Mouse (Mus musculus): ENCODE results near the gene Degs2. TPM values are rescaled to one million over a fixed set of nuclear protein-coding genes. Genes with fewer than 3 reads are reported as not detected.

Gene Degs2
- total RNA-seq, 2 experiments from 2014 or later: 0.94 to 1.4 TPM

GRCm38 (mm10) chr12:108672908-108673307 is 29.2 kb downstream of the Degs2 start:
- DNase-seq (ENCODE audit: low spot score in 2 of 2): no peak
- intact Hi-C loops (cut with DNase I): loop anchor here (5.0 kb wide), 2 partner anchors 66 to 116 kb away; no protein-coding TSS in a partner anchor

GRCm38 (mm10) chr12:108671541-108671940 is 30.6 kb downstream of the Degs2 start:
- DNase-seq (ENCODE audit: low spot score in 2 of 2): no peak
- intact Hi-C loops (cut with DNase I): loop anchor here (5.0 kb wide), 2 partner anchors 64 to 114 kb away; no protein-coding TSS in a partner anchor

DNA sequence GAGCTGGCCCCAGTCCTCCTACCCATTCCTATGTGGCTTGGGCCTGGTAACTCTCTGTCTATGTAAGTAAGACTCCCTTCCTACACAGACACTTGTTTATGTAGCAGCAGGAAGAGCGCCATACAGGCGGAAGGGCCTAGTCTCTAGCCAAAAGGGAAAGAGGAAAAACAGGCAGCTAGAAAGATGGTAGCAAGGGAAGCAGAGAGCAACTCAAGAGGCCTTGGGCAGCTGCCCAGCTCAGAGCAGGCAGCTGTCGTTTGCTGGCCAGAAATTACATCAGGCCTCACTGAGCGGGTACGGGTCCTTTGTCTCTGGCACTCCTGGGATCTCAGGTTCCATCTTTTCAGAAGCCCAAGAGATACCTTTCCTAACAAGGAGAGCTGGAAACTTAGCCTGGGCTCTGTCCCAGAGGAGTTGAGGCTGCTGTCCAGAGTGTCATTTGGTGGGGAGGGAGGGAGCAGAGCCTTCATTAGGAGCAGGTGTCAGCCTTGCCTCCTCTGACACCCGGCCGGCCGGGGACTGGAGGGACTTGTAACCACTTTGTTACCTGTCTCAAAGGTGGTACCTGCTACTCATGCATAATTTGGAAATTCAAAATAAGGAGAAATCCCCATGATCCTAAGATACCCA is 33.4 kb downstream of the Degs2 start:
- intact Hi-C loops (cut with DNase I): no loop called here
- no peak for DNase-seq (ENCODE audit: low spot score in 2 of 2)

GRCm38 (mm10) chr12:108657350-108657749 is 44.8 kb downstream of the Degs2 start:
- intact Hi-C loops (cut with DNase I): no loop called here

GRCm38 (mm10) chr12:108653358-108654335 is 48.5 kb downstream of the Degs2 start:
- intact Hi-C loops (cut with DNase I): no loop called here
- no peak for DNase-seq (ENCODE audit: low spot score in 2 of 2)

More at GRCm38 (mm10) chr12:108657350-108657749, 44.8 kb downstream of the Degs2 start:
- no peak for DNase-seq (ENCODE audit: low spot score in 2 of 2)

DNA sequence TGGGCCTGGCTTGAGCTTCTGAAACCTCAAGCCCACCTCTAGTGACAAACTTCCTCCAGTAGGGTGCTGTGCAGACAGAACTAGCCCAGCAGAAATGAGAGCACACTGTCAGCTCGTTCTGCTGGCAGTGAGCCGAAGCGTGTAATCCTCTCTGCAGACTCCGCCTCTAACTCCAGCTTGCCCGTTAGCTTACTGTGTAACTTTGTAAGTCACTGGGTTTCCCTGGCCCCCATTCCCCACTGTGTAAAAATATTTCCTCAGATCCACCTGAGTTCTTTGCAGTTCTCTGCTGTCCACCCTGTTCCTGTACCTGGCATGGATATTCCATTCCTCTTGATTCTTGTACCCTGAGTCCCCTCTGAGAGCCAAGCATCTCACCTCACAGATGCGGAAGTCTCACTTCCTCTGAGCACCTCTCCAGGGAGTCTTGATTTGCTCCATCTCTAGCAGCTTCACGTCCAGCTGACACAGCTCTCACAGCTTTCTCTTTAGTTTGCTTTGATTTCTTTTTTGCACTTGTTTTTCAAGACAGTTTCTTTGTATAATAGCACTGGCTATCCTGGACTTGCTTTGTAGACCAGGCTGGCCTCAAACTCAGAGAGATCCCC is 51.0 kb downstream of the Degs2 start:
- intact Hi-C loops (cut with DNase I): no loop called here
- peak; percentile 48 to 60 for DNase-seq (ENCODE audit: low spot score in 2 of 2)

DNA sequence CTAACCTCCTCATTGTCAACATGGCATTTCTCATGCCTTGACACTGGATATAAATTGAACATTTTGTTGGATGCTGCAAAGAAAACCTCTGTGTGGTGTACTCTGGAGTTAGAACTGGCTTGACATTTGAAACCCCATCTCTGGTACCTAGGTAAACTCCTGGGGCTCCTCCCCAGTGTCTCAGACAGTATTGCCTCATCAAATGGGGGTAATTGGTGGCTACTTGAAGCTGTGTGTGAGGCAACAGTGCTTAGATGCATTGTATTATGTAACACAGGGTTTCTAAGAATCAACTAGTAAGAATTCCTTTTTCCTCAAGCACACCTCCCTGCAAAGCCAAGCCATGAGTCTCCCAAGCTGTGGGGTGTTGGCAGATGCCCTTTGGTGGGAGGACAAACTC is 54.3 kb downstream of the Degs2 start:
- intact Hi-C loops (cut with DNase I): no loop called here
- no peak for DNase-seq (ENCODE audit: low spot score in 2 of 2)

- no peak for DNase-seq (ENCODE audit: low spot score in 2 of 2)
- intact Hi-C loops (cut with DNase I): no loop called here
Observed at GRCm38 (mm10) chr12:108646234-108646633, 55.9 kb downstream of the Degs2 start.

DNA sequence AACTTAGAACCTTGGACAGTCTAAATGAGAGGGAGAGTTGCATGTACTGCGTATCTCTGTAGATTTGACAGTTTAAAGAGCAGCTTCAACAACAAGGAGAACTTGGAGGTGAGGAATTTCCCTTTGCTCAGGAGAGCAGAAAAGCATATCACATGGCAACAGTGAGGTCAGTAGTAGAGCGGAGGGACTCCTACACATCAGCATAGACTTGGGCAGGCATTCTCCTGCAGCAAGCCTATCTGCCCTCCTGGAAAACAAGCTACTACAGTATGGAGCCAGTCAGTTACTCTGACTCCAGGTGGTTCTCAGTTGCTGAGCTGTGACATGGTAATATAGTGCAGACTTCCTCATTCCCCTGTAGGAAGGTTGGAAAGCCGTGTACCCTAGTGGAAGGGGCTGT is 60.1 kb downstream of the Degs2 start:
- intact Hi-C loops (cut with DNase I): no loop called here
- DNase-seq (ENCODE audit: low spot score in 2 of 2): no peak

GRCm38 (mm10) chr12:108639126-108639525 is 63.0 kb downstream of the Degs2 start:
- no peak for DNase-seq (ENCODE audit: low spot score in 2 of 2)
- intact Hi-C loops (cut with DNase I): no loop called here

DNA sequence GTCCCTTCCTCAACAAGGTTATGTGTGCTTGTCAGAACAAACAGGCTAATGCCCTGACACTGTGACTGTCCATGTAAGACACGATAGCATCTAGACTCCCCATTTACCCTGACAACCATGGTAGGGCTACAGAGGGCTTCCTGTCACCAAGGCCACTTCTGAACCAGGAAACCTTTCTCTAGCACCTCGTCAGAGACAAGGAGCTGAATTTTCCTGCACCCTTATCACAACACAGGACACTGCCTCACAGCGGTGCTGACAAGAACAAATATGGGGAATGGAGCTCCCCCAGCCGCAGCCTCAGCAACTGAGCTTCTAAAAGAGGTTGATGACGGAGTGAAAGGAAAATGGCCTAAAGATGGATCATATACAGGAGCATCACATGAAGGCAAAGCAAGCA is 64.7 kb downstream of the Degs2 start:
- intact Hi-C loops (cut with DNase I): no loop called here
- DNase-seq (ENCODE audit: low spot score in 2 of 2): no peak

- intact Hi-C loops (cut with DNase I): no loop called here
- DNase-seq (ENCODE audit: low spot score in 2 of 2): no peak
Observed at GRCm38 (mm10) chr12:108635501-108635900, 66.6 kb downstream of the Degs2 start.

DNA sequence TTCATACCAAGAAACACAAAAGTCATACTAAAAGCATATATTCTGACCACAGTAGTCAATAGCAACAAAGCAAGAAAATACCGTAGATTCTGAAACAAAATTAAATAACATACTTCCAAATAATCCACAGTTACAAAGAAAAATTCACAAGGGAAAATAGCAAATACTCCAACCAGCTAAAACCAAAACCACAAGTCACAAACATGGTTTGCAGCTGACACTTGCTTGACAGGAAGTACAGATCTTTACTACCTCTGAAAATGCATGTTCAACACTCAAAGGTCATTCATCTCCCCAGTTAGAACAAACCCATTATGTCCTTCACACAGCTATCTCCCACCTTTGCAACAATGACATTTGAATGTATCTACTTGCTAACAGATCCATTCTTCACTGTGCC is 68.1 kb downstream of the Degs2 start:
- intact Hi-C loops (cut with DNase I): no loop called here
- no peak for DNase-seq (ENCODE audit: low spot score in 2 of 2)

- intact Hi-C loops (cut with DNase I): no loop called here
- no peak for DNase-seq (ENCODE audit: low spot score in 2 of 2)
Observed at GRCm38 (mm10) chr12:108632501-108632900, 69.6 kb downstream of the Degs2 start.

DNA sequence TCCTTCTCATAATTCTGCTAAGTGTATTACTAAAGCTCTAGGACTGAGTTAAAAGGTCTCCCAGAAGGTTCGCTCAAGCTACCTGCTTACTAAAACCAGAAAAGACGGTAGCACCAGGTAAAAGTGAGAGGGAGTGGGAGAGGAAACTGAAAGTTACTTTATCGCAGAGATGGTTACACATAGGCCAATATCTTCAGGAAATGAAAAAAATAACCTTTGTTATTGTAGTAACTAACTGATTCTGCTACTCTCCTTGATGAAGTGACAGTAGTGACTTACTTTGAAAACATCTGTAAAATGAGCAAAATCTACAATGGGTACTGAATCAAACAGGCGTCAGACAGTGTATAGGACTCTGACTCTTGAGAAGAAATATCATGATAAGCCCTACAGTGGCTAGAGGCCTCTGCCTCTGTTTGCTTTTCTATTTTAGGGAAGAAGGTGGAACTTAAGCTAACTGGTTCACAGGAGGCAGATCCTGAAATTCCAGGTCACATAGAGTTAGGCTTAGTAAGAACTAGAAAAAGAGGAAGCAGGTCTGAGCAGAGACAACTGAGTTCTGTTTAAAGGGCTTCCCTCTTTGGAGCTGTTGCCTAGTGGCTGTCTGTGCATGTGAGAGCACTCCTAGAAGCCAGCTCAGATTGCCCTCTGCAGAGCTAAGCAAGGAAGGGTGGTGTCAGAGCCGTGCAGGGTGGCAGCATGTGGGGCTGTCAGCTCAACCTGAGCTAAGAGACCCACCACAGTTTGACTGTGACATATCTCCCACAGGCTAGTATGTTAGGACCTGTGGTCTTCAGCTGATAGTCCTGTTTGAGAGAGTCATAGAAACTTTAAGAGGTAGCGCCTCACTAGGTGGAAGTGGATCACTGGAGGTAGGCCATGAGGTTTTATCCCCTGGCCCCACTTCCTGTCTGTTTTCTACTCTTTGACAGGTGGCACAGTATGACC is 71.1 kb downstream of the Degs2 start:
- intact Hi-C loops (cut with DNase I): no loop called here
- DNase-seq (ENCODE audit: low spot score in 2 of 2): no peak

GRCm38 (mm10) chr12:108629556-108629955 is 72.6 kb downstream of the Degs2 start:
- intact Hi-C loops (cut with DNase I): no loop called here
- DNase-seq (ENCODE audit: low spot score in 2 of 2): no peak

Data from left cerebral cortex, postnatal 14 days (tissue).